Mouse (Mus musculus) erythroblast, embryonic 14.5 days (primary cell): Measurements from ENCODE around the gene Tmem101. TPM values are rescaled to one million over a fixed set of nuclear protein-coding genes. Genes with fewer than 3 reads are reported as not detected.

Experiments
- H3K27me3 ChIP-seq: 2 replicates; pipeline ENCODE4 v1.6.1; 2012; ENCODE audit warnings: inconsistent platforms; ENCODE audit not compliant: control insufficient read depth
- H3K36me3 ChIP-seq: 2 replicates; pipeline ENCODE4 v1.6.1; 2012; ENCODE audit warnings: mild to moderate bottlenecking, inconsistent platforms; ENCODE audit not compliant: control insufficient read depth
- H3K4me1 ChIP-seq: 2 replicates; pipeline ENCODE4 v1.6.1; 2012; ENCODE audit warnings: inconsistent platforms; ENCODE audit not compliant: control insufficient read depth
- H3K4me3 ChIP-seq: replicated peaks from 2 replicates; pipeline ENCODE3; 2012; ENCODE audit warnings: moderate library complexity, mild to moderate bottlenecking, inconsistent platforms
- H3K9me3 ChIP-seq: 2 replicates; pipeline ENCODE4 v1.6.1; 2012; ENCODE audit warnings: low read length, inconsistent platforms, mixed read lengths; ENCODE audit not compliant: control insufficient read depth
- GATA1 ChIP-seq: IDR thresholded peaks from 2 replicates; pipeline ENCODE4 v1.6.1; 2012; ENCODE audit warnings: low read length, inconsistent platforms, mixed read lengths
- TAL1 ChIP-seq: IDR thresholded peaks from 3 replicates; pipeline ENCODE4 v1.6.1; 2012; ENCODE audit warnings: low read length, inconsistent platforms, mixed read lengths
- polyA plus RNA-seq: library from polyadenylated mRNA; stranded (reverse); fragments of >175 nt; gene quantifications from 2 replicates; pipeline ENCODE4 v1.2.3, GENCODE M21; 2012

Gene Tmem101
- polyA plus RNA-seq, 1 experiment: 1.7 TPM

DNA sequence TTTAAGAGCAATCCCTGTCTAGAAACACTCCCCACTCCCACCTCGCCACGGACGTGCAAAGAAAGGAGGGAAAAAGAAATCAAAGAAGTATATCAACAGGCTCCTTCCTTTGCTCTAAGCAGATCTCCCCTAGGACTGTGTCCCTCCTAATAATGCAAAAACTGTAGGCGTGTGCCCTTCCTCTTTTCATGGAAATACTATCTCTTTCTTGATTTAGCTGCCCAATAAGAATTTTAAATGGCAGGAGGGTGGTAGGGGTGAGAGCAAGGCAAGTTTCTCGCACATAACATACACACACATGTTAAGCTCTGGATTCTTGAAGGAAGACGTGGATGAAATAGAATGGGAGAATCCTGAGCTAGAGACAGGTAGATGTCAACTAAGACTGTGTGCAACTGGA, 32.8 kb upstream of the Tmem101 start:
- Histone ChIP-seq H3K4me1 (peaks cover 44% of the 10 kb centered on the region), H3K27me3 (no peaks in the 10 kb centered on the region), H3K9me3 (no peaks in the 10 kb centered on the region), H3K4me3 (peak overlapping the region; percentile 66), H3K36me3 (peaks cover 6% of the 10 kb centered on the region)
- TF ChIP-seq GATA1 (no peak), TAL1 (no peak)

DNA sequence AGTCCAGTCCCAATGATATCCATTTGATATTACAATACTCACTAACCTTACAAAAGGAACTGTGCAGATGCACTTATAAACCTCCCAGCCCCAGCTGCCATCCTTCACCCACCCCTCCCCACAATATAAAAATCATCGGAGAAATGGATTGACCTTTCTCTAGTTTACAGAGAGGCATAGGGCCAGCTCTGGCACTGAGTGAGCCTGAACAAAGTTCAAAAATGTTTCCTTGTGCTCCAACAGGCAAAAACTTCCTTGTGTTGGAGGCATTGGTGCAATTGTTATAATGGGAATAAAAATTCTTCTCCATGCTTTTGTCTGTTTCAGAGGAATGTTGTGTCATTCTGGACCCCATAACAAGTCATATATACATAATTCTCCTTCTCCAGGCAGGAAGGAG, 30.0 kb upstream of the Tmem101 start:
- Histone ChIP-seq H3K4me1 (peaks cover 58% of the 10 kb centered on the region), H3K9me3 (no peaks in the 10 kb centered on the region), H3K36me3 (peaks cover 21% of the 10 kb centered on the region), H3K4me3 (no peak overlapping the region), H3K27me3 (no peaks in the 10 kb centered on the region)
- TF ChIP-seq TAL1 (no peak), GATA1 (no peak)

DNA sequence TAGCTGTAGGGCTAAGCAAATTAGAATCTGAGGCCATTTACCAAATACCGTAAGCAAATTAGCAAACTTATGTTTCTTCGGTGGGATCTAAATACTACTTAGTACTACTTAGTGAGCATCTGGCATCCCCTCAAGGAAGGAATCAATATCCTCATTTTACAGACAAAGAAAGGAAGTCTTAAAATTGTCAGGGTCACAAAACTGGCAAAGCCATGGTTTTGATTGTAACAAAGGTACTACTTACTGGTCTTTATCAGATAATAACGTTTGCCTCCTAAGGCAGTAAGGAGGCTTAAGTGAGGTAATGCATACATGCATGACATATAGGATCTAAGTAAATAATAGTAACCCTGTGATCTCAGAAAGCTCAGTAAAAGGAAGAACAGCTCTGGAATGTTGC, 29.5 kb upstream of the Tmem101 start:
- no peak for TF ChIP-seq GATA1
- TF ChIP-seq TAL1: no peak
- peak overlapping the region; percentile 97 for H3K4me3 ChIP-seq
- no peaks in the 10 kb centered on the region for H3K27me3 ChIP-seq

DNA sequence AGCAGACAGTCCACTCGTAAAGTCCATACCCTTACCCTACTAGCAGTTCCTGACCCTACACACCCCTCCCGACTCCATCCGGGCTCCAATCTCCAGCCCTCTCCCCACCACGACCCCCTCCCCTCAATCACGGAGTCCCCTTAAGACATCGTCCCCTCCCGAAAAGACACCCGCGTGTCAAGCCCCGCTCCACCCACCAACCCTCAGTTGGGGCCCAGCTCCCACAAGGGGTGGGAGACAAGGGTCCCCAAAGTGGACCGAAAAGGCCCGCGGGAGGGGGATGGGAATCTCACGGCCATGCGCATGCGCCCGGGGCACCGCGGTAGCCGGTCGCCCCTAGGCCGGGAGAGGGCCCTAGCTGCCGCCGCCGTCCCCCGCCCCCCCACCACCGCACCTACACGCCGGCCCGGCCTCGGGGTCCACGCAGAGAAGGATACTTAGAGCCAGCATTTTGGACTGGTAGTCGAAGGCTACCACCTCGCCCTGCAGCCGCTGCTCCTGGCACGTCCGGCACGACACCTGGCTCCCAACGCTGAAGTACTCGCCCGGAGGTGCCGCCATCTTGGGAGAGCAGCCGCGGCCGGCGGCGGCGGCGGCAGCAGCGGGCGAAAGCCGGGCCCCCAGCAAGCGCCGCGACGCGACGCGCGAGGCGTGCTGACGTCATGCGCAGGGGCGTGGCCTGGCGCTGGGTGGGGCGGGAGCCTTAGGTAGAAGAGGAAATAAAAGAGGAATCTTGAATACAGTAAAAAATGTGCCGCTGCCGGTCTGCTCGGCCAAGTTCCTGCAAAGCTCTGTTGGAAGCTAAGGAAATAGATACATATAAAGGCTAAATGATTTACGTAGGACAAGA, 28.7 kb upstream of the Tmem101 start, which contains the start of gene Lsm12:
Gene Lsm12 (minus strand): TSS at position 651 of the 850 bp plus-strand sequence.
- Histone ChIP-seq H3K4me1 (peaks cover 46% of the 10 kb centered on the region), H3K9me3 (no peaks in the 10 kb centered on the region)

More for the DNA sequence above, 29.5 kb upstream of the Tmem101 start:
- Histone ChIP-seq H3K36me3 (peaks cover 27% of the 10 kb centered on the region), H3K9me3 (no peaks in the 10 kb centered on the region), H3K4me1 (peaks cover 53% of the 10 kb centered on the region)

DNA sequence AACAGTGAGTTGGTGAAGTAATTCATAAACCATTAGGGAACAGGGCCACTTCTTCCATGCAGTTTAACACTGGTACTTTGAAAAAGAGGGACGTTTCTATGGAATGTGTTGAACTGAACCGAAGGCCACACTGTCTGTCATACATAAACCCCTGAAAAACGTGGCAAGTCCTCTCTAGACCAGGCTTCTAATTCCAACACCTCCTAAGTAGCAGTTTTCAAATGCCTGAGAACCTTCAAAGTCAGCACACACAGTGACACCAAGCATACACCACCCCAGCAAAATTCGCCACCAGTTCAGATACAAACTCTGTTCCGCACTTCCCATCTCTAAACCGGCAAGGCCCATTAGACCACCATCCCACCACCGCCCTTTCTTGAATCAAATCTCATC, 28.0 kb upstream of the Tmem101 start:
- H3K36me3 ChIP-seq: peaks cover 41% of the 10 kb centered on the region
- no peaks in the 10 kb centered on the region for H3K9me3 ChIP-seq
- no peak for TF ChIP-seq GATA1
- no peaks in the 10 kb centered on the region for H3K27me3 ChIP-seq
- peaks cover 41% of the 10 kb centered on the region for H3K4me1 ChIP-seq
- peak overlapping the region; percentile 97 for H3K4me3 ChIP-seq

More for the DNA sequence above, 28.7 kb upstream of the Tmem101 start, which contains the start of gene Lsm12:
- no peak for TF ChIP-seq GATA1
- TF ChIP-seq TAL1: no peak
- Histone ChIP-seq H3K27me3 (no peaks in the 10 kb centered on the region), H3K36me3 (peaks cover 35% of the 10 kb centered on the region), H3K4me3 (peak within 1 kb of the TSS; percentile 97)

DNA sequence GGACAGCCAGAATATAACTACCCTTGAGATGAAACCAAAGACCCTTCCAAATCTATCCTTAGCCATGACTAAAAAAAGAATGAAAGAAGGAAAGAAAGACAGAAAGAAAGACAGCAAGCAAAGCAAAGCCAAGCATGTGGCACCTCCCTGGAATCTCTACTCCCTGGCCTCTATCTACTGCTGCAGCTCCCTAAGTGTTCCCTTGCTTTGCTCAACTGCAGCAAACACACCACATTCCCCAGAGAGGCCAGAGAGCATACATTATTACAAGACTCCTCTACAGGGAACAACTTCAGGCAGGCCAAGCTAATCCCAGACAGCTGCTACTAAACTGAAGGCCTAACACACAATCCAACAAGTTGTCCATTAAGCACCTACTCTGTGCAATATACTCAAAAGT, 23.6 kb upstream of the Tmem101 start:
- TF ChIP-seq TAL1: no peak
- TF ChIP-seq GATA1: no peak
- Histone ChIP-seq H3K9me3 (no peaks in the 10 kb centered on the region), H3K4me1 (peaks cover 25% of the 10 kb centered on the region), H3K36me3 (peaks cover 79% of the 10 kb centered on the region), H3K4me3 (no peak overlapping the region), H3K27me3 (no peaks in the 10 kb centered on the region)

DNA sequence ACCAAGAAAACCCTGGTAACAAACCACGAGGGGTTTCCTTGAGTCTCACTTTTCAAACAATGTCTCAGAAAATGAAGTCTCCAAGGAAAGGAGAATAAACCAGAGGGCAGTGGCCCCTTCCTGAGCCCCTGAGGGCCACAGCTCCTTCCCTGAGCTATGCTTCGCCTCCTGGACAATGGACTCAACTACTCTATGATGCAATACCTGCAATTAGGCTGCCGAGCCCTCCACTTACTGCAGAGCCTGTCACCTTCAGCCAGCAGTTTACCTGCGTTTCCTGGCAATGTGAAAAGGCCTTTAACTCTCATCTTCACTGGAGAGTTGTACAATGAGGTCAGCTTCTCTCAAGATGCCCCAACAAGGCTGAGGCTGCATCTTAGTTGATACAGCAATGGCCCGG, 12.5 kb upstream of the Tmem101 start:
- Histone ChIP-seq H3K4me3 (no peak overlapping the region), H3K27me3 (no peaks in the 10 kb centered on the region), H3K9me3 (no peaks in the 10 kb centered on the region), H3K4me1 (peaks cover 14% of the 10 kb centered on the region), H3K36me3 (peaks cover 87% of the 10 kb centered on the region)
- no peak for TF ChIP-seq GATA1
- TF ChIP-seq TAL1: no peak

DNA sequence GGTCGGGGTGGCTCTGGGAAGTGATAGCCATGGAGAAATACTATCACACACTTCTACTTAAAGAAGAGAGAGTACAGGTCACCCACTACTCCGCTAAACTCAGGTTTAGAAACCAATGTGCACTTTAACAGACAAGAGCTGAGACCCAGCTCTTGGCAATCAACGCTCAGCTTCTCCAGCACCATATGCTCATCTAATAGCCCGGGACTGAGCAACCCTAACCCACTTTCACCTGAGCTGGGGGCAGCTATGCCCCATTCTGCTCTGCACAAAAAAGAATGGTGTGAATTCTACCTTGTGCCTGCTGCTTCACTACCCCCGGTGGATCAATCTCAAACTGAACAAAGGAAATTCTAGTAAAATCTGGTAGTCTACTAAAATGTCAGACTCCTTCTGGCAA, 11.3 kb upstream of the Tmem101 start:
- H3K9me3 ChIP-seq: no peaks in the 10 kb centered on the region
- H3K36me3 ChIP-seq: peaks cover 87% of the 10 kb centered on the region
- TF ChIP-seq GATA1 (no peak), TAL1 (no peak)
- H3K4me1 ChIP-seq: peaks cover 14% of the 10 kb centered on the region
- no peak overlapping the region for H3K4me3 ChIP-seq
- no peaks in the 10 kb centered on the region for H3K27me3 ChIP-seq

DNA sequence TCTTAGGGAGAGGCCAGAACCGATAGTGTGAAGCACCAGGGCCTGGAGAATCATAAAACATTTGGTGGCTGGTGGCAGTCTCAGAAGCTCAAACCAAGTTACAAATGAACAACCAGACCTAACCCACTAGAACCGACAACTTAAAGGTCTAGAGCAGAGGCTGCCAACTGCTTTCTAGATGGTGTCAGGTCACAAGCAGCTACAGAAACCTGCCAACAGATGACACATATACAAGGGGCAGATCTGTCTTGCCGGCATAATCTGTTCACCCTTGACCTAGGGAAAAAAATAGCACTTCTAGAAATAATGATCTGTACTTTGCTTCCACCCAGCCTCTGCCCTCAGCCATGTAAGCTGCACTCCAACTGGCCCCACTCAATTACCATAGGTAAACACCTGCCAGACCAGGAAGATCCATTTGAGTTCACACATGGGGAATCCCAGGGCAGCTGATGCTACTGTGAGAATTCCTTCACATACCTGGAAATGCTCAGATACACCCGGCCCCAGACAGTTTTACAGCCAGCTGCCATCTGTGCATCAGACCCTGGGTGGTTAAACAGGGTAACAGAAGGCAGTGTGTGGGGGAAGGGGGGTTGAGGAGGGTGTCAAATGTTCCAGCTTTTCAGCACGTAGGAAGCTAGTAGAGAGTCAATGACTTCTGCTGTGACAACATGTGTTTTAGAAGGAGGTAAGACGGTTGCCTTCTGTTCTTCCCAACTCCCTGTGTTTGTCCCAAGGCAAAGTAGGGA, 9.9 kb upstream of the Tmem101 start:
- Histone ChIP-seq H3K4me3 (no peak overlapping the region), H3K9me3 (no peaks in the 10 kb centered on the region), H3K4me1 (peaks cover 14% of the 10 kb centered on the region), H3K27me3 (no peaks in the 10 kb centered on the region), H3K36me3 (peaks cover 94% of the 10 kb centered on the region)
- TF ChIP-seq TAL1 (no peak), GATA1 (no peak)
